Mouse (Mus musculus): ENCODE data around the gene Ptpn6. TPM values are rescaled to one million over a fixed set of nuclear protein-coding genes. Genes with fewer than 3 reads are reported as not detected.
A peak's percentile ranks its signal among the peaks of the same experiment; 100 is the strongest.

Ptpn6 gene
- total RNA-seq (2021), result 1 to 10 TPM; 2.9 to 4.2 TPM

GRCm38 (mm10) chr6:124738511-124739023, at the start of gene Ptpn6:
Ptpn6 (minus strand) TSS chr6:124738714.
- intact Hi-C loops (cut with DNase I), result loop anchor here (5.0 kb wide), 2 partner anchors 36 to 166 kb away; partner anchors contain the start of gene C1rb
- no peak for DNase-seq

GRCm38 (mm10) chr6:124787722-124788121, 49.2 kb upstream of the Ptpn6 start:
- DNase-seq, result no peak
- intact Hi-C loops (cut with DNase I), result no loop called here

GRCm38 (mm10) chr6:124786756-124787420, 48.4 kb upstream of the Ptpn6 start:
- intact Hi-C loops (cut with DNase I), result no loop called here
- no peak for DNase-seq

- intact Hi-C loops (cut with DNase I), result no loop called here
- DNase-seq, result peak in 1 of 2 experiments; percentile 32
These were observed 43.9 kb upstream of the Ptpn6 start for GRCm38 (mm10) chr6:124782436-124782835.

- intact Hi-C loops (cut with DNase I), result no loop called here
- no peak for DNase-seq
These were observed 42.4 kb upstream of the Ptpn6 start for GRCm38 (mm10) chr6:124780917-124781316.

GRCm38 (mm10) chr6:124779984-124780416, 41.5 kb upstream of the Ptpn6 start:
- DNase-seq, result no peak
- intact Hi-C loops (cut with DNase I), result no loop called here

GRCm38 (mm10) chr6:124779222-124779983, 40.9 kb upstream of the Ptpn6 start, which contains the start of gene Lrrc23:
Lrrc23 (minus strand) TSS chr6:124779727.
- intact Hi-C loops (cut with DNase I), result no loop called here
- peak; percentile 41 to 65 for DNase-seq

GRCm38 (mm10) chr6:124770511-124770910, 32.0 kb upstream of the Ptpn6 start:
- DNase-seq, result no peak
- intact Hi-C loops (cut with DNase I), result no loop called here

GRCm38 (mm10) chr6:124770013-124770412, 31.5 kb upstream of the Ptpn6 start:
- intact Hi-C loops (cut with DNase I), result no loop called here
- DNase-seq, result no peak

GRCm38 (mm10) chr6:124769101-124769765, 30.7 kb upstream of the Ptpn6 start, which contains the start of gene Eno2:
Eno2 (minus strand) TSS chr6:124769673.
- peak; percentile 27 to 39 for DNase-seq
- intact Hi-C loops (cut with DNase I), result no loop called here

- intact Hi-C loops (cut with DNase I), result no loop called here
- peak in 1 of 2 experiments; percentile 11 for DNase-seq
These were observed 30.2 kb upstream of the Ptpn6 start for GRCm38 (mm10) chr6:124768704-124769044.

GRCm38 (mm10) chr6:124767920-124768703, 29.6 kb upstream of the Ptpn6 start:
- intact Hi-C loops (cut with DNase I), result no loop called here
- no peak for DNase-seq

GRCm38 (mm10) chr6:124767536-124767919, 29.0 kb upstream of the Ptpn6 start:
- DNase-seq, result no peak
- intact Hi-C loops (cut with DNase I), result no loop called here

GRCm38 (mm10) chr6:124765951-124766350, 27.4 kb upstream of the Ptpn6 start:
- intact Hi-C loops (cut with DNase I), result no loop called here
- no peak for DNase-seq

GRCm38 (mm10) chr6:124759259-124759658, 20.7 kb upstream of the Ptpn6 start:
- DNase-seq, result peak; percentile 86
- intact Hi-C loops (cut with DNase I), result loop anchor here (1.0 to 10.0 kb wide), 7 partner anchors 46 to 344 kb away; partner anchors contain the start of genes C1ra, C1rb, Emg1 and Pex5

- DNase-seq, result no peak
- intact Hi-C loops (cut with DNase I), result loop anchor here (1.0 to 10.0 kb wide), 7 partner anchors 46 to 344 kb away; partner anchors contain the start of genes C1ra, C1rb, Emg1 and Pex5
These were observed 20.3 kb upstream of the Ptpn6 start for GRCm38 (mm10) chr6:124758849-124759232.

GRCm38 (mm10) chr6:124757909-124758848, 19.7 kb upstream of the Ptpn6 start:
- DNase-seq, result peak; percentile 58 to 64
- intact Hi-C loops (cut with DNase I), result loop anchor here (2.0 to 10.0 kb wide), 7 partner anchors 45 to 343 kb away; partner anchors contain the start of genes C1ra, Emg1, Lpcat3 and Pex5

GRCm38 (mm10) chr6:124757351-124757880, 18.9 kb upstream of the Ptpn6 start:
- intact Hi-C loops (cut with DNase I), result loop anchor here (2.0 to 10.0 kb wide), 5 partner anchors 47 to 343 kb away; partner anchors contain the start of genes C1ra, Lpcat3 and Pex5
- no peak for DNase-seq

Data from heart, postnatal 36 days (tissue).